Mouse (Mus musculus) E14TG2a.4 (cell line): ENCODE results near the gene Tenm4.

Experiments used
- CTCF ChIP-seq: conservative IDR thresholded peaks from 2 replicates; pipeline ENCODE4 v1.5.1; 2014; ENCODE audit warnings: low read length
- POU5F1 ChIP-seq: IDR thresholded peaks from 2 replicates; pipeline ENCODE4 v1.6.1; 2014; ENCODE audit warnings: low read length, borderline replicate concordance

- TF ChIP-seq CTCF (no peak), POU5F1 (no peak)
Measured at GRCm38 (mm10) chr7:96703958-96704357, 532.9 kb downstream of the Tenm4 start.
